Mouse (Mus musculus): ENCODE data around the gene Foxf1.

Gene Foxf1

DNA sequence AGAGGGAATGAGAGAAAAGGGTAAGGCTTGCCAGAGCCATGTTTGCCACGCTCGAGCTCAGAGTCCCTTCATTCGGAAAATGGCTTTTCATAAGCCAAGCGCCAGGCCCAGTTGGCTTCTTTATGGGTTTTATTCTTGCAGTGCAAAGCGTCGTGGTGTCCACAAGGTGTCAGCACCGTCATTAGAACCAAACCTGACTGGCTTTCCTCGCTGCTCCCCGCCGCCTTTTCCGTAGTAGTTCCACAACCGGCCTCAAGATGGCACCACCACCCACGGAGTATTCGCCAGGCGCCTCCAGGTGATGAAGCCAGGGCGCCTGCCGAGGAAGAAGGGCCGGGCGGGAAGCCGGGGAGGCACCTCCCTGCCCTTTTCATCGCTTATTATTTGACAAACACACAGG, 29.1 kb downstream of the Foxf1 start:
- DNase-seq (ENCODE audit: low spot score in 2 of 2): peak; percentile 98

DNA sequence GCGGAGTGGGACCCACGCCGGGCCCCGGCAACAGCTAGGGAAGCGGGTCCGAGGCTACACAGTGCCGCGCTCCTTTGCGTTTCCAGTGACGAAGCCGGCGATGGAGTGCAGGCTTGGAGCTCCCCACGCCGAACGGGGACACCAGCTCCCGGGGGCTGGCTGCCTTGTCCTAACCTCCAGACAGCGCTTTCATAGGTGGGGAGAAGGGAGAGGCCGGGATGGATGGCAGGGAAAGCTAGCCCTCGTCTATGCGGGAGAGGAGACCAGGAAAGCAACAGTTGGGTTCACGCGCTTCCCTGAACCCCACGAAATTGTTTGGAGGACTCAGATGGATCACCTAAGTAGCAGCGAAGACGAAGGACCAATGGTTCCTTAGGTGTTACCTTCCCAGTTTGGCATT, 30.9 kb downstream of the Foxf1 start:
- no peak for DNase-seq (ENCODE audit: low spot score in 2 of 2)

DNA sequence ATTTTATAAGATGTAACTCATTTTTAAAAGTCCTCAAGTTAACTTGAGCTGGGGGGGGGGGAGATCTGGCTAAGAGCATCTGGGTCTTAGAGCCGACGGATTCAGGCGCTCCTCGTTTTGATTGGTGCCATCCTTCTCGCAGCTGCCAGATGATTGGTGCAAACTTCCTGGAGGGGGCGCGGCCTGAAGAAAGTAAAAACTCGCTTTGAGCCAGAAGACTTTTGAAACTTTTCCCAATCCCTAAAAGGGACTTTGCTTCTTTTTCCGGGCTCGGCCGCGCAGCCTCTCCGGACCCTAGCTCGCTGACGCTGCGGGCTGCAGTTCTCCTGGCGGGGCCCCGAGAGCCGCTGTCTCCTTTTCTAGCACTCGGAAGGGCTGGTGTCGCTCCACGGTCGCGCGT, 31.8 kb downstream of the Foxf1 start, which contains the start of gene Foxc2:
Gene Foxc2, plus strand, starts transcription at position 224 of the 400 bp plus-strand sequence.
- DNase-seq (ENCODE audit: low spot score in 2 of 2): peak in 1 of 2 experiments; percentile 52

DNA sequence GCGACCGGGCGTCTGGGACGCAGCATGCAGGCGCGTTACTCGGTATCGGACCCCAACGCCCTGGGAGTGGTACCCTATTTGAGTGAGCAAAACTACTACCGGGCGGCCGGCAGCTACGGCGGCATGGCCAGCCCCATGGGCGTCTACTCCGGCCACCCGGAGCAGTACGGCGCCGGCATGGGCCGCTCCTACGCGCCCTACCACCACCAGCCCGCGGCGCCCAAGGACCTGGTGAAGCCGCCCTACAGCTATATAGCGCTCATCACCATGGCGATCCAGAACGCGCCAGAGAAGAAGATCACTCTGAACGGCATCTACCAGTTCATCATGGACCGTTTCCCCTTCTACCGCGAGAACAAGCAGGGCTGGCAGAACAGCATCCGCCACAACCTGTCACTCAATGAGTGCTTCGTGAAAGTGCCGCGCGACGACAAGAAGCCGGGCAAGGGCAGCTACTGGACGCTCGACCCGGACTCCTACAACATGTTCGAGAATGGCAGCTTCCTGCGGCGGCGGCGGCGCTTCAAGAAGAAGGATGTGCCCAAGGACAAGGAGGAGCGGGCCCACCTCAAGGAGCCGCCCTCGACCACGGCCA, 32.5 kb downstream of the Foxf1 start:
- DNase-seq (ENCODE audit: low spot score in 2 of 2): no peak

DNA sequence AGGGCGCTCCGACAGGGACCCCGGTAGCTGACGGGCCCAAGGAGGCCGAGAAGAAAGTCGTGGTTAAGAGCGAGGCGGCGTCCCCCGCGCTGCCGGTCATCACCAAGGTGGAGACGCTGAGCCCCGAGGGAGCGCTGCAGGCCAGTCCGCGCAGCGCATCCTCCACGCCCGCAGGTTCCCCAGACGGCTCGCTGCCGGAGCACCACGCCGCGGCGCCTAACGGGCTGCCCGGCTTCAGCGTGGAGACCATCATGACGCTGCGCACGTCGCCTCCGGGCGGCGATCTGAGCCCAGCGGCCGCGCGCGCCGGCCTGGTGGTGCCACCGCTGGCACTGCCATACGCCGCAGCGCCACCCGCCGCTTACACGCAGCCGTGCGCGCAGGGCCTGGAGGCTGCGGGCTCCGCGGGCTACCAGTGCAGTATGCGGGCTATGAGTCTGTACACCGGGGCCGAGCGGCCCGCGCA, 33.0 kb downstream of the Foxf1 start:
- no peak for DNase-seq (ENCODE audit: low spot score in 2 of 2)

DNA sequence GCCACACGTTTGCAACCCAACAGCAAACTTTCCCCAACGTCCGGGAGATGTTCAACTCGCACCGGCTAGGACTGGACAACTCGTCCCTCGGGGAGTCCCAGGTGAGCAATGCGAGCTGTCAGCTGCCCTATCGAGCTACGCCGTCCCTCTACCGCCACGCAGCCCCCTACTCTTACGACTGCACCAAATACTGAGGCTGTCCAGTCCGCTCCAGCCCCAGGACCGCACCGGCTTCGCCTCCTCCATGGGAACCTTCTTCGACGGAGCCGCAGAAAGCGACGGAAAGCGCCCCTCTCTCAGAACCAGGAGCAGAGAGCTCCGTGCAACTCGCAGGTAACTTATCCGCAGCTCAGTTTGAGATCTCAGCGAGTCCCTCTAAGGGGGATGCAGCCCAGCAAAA, 33.7 kb downstream of the Foxf1 start:
- no peak for DNase-seq (ENCODE audit: low spot score in 2 of 2)

DNA sequence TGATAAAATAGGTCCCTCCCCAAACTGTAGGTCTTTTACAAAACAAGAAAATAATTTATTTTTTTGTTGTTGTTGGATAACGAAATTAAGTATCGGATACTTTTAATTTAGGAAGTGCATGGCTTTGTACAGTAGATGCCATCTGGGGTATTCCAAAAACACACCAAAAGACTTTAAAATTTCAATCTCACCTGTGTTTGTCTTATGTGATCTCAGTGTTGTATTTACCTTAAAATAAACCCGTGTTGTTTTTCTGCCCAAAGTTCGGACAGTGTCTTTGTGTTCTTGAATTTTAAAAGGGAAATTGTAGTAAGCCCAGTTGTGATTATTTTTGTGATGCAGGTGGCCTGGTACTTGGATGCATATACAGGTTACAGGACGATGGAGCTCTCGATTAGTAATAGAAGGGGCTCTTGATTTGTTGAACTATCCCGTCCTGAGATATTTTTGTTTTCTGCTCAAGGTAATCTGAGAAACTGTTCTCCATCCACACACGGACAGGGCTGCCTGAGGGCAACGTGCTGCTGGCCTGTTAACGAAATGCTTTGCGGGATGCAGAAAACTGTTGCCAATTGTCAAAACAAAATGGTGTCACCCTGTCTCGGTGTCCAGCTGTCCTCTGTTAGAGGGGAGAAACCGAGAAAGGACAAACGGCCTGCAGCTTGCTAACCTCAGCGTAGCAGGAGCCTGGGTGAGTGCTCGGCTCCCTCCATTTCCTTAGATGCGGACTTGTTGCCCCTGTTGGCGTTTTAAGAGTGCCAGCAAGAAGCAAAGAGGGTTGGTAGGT, 34.6 kb downstream of the Foxf1 start:
- DNase-seq (ENCODE audit: low spot score in 2 of 2): no peak

DNA sequence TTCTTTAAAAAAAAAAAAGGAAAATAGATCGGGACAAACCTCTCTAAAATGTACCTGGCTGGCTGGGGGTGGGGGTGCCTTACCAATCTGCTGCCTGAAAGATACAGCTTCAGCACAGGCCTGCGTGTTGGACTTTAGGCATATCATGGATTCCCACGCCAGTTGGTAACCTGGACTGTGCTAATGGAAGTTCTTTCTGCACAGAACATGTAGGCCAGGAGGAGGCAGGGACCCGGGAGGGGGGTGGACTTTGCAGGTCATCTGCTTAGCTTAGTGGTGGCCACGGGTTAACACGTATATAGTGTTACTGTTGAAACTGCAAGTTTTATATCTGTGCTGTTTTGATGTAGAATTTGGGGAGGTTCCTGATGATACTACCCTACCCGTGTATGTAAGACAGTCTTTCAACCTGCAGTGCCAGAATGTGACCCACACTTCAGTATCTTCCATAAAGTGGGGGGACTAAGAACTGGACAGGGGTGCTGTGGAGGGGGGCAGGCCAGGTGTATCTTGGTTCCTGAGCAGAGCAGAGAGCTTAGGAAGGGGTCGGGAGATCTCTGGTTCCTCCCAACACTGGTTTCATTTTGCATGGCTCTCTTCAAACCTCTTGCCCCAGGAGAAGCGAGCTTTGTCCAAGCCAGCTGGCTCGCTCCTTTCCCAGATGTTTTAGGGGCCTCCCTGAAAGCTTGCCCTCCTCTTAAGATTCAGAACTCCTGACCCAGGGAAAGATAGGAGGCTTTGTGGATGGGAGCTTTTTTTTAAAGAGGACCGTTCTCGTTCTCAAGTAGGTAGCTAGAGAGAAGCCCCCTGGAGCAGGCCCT, 35.7 kb downstream of the Foxf1 start:
- DNase-seq (ENCODE audit: low spot score in 2 of 2): no peak

DNA sequence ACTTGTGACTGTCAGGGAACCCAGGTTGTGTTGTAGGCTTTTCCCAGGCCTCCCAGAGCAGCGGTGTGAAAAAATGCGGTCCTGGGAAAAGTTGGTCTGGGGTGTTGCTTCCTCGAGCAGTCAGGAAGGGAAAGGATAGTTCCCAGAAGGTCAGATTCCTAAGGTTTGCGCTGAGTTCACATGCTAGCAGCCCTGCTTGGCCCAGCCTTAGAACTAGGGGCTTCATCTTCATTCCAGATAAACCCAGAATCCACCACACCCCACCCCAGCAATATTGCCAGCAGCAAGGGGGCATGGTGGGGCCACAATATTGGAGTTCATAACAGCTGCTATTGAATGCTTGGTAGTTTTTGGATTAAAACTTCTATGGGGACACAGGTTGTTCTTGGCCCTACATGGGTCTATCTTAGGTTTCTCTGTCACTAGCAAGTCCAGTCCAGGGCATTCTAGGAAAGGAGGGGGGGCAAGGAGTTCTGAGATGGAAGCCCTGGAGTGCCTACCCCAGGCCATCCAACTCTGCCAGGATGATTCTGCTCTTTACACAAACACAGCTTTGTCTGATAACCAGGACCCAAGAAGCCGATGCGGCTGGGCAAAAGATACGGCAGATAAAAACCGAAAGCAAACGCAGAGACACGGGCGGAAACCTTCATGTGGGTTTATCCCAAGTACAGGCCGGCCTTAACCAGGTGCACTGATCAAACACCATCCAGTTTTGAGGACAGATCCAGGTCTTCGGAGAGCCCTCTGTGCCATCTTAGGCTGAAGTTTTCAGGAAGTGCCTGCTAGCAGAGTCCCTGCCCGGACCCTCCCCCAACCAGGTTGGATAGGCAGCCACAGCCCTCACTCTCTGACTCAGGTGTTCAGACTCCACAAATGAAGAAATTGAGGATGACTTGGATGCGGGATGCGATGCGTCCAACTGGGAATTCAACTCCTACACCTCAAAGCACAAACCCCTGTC, 36.6 kb downstream of the Foxf1 start:
- no peak for DNase-seq (ENCODE audit: low spot score in 2 of 2)

DNA sequence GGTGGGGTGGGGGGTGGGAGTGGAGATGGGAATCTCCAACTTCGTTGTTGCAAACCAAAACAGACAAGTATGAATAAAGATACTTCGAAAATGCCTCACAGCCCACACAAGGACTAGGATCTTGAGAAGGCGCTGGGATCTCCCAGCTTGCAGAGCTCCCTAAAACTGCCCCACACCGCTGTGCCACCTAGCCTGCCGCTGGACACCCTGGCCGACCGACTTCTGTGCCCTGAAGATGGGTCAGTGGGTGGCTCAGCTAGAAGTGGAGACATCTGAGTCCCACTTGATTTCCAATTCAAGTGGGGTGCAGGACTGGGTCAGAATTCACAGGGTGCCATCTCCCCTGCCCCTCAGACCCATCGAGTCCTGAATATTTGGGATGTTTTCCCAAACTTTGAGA, 37.5 kb downstream of the Foxf1 start:
- no peak for DNase-seq (ENCODE audit: low spot score in 2 of 2)

DNA sequence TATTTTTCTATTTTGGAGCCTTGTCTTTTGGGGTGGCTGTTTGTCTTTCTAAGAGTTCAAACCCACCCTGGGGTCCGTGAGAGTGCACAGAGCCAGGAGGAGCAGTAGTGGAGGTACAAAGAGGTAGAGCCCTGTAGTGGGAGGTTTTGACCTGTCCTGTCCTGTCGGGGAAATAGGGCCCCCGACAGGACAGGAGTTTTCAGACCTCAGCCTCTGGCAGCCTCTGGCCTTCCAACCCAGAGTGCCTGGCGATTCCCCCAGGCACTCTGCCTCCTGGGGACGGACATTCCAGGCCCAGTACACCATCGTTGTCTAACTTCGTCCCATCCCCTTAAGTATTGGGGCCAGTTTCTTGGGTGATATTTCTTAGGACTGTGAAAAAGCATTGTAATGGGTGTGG, 38.2 kb downstream of the Foxf1 start:
- no peak for DNase-seq (ENCODE audit: low spot score in 2 of 2)

DNA sequence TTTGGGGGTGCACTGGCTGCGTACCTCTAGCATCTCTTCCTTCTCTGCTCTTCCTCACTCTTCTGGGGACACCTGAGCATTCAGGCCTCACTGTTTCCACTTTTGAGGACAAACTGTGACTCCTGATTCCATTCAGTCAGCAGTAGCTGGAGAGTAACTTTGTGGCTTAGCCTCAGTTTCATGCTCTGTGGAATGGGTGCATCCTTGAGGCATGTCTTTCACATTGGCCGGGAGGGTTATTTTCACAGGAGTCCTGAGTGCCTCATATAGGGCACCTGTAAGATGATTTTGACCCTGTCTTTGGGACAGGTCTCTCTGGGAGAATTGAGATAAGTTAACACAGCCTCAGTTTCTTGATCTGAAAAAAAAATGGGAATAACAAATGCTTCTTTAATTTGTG, 38.9 kb downstream of the Foxf1 start:
- DNase-seq (ENCODE audit: low spot score in 2 of 2): no peak

DNA sequence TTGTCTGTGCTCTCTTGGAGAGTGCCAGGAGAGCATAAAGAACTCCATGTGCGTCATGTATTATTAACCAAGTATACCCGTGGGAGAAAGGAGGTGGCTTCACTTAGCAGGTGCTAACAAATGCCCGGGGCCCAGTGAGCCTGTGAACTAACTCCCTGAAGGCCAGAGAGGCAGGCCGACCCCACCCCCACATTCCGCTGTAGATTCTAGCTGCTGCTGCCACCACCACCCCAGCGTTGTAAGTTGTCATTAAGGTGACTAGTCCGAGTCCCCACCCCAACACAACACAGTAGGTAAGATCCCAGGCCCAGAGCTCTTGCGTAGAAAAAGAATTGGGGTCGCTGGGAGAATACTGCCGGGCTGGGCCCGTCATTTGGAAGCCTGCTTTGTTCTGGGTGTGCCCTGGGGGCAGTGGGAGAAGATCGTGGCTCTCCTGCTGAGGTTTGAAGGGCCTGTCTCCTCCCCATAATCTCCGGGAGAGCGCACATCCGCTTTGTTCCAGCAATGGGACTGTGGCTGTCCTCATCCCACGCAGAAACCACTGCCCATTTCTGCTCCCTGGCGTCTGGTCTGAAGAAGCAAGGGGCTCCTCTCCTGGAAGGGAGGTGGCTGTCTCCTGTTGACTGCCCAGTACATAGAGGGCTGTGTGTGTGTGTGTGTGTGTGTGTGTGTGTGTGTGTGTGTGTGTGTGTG, 40.5 kb downstream of the Foxf1 start:
- no peak for DNase-seq (ENCODE audit: low spot score in 2 of 2)

DNA sequence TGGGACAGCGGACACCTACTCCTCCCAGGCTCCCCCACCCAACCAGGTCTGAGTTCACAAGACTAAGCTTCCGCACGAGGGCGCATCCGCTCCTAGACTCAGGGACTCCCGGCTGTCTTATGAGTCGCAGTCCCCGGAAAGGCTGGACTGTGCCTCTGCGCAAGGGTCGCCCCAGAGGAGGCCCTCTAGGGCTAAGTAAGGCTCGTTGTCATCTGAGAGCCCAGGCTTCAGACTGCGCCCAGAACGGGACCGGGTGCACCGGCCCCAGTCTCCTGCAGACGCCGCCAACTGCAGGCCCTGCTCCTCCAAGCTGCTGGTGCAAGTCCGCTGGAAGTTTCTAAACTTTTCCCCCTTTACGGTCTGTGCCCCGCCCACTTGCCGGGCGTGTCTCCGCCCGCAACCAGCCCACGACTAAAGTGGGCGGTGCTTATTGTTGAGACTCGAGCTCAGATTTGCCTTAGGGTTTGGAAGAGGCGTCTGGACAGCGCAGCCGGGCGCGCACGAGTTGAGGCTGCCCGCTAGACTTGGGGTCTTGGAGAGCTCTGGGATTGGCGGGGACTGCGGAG, 41.2 kb downstream of the Foxf1 start:
- DNase-seq (ENCODE audit: low spot score in 2 of 2): peak; percentile 40 to 44

DNA sequence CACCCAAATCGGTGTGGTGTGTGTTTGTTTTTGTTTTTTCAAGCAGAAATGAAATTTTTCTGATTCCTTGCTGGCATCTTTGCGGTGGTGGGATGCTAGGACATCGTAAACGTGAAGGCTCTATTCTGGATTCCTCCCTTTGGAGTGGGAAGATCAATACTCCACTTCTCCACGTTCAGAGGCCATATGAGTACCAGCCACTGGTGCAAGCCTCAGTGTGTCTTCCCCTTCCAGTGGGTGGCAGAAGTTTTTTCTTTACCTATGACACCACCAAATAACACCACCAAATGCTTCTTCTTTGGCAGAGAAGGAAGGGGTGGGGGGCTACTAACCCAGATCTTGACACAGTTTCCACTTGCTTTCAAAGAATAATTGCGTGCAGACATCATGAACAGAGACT, 42.0 kb downstream of the Foxf1 start:
- DNase-seq (ENCODE audit: low spot score in 2 of 2): no peak

DNA sequence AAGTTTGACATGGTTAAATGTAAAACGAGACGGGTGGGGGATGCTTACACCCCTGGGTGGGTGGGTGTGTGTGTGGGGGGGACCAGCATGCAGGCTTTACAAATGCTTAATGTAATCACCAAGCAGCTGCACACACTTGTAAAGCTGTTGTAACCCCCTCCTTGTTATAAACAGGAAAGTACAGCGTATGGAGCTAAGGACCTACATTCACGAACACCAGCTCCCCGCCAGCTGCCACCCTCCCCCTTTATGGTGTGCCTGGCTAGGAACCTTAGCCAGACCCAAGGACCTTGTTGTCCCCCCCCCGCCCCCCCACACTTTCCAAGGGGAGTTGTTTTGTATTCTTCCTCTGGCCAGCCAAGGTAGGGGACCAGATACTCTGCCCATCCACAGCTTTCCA, 42.5 kb downstream of the Foxf1 start:
- DNase-seq (ENCODE audit: low spot score in 2 of 2): no peak

DNA sequence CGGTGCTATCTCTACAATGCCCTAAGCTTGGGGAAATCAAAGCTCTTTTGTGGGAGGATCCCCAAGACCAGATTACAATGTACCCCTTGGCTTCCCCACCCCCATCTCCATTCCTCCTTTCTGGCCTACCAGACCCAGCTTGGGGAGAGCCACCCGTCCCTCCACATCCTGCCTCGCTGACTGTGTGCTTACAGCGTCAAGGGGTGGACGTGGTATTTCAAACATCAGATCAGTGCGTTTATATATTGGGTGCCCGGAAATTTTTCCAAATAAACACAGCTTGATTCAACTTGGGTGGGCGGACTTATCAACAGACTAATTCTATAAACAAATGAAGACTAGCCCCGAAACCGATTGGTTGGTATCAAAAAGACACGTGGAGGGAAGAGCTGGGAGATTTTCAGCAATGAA, 43.1 kb downstream of the Foxf1 start:
- no peak for DNase-seq (ENCODE audit: low spot score in 2 of 2)

DNA sequence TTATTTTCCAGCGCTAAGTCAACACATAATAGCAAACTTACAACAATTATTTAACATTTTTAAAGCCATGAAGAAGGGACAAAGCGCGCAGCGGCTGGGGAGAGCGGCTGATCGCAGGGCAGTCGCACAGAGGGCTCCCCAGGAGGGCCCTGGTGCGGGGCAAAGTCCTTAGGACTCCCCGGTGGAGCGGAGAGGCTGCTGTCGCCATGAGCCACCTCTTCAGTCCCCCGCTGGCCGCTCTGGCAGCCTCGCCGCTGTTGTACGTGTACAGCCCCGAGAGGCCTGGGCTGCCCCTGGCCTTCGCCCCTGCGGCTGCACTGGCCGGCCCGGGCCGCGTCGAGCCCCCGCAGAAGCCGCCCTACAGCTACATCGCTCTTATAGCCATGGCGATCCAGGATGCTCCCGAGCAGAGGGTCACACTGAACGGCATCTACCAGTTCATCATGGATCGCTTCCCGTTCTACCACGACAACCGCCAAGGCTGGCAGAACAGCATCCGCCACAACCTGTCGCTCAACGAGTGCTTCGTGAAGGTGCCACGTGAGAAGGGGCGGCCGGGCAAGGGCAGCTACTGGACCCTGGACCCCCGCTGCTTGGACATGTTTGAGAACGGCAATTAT, 43.7 kb downstream of the Foxf1 start, which contains the start of gene Foxl1:
Gene Foxl1, plus strand, starts transcription at position 185 of the 620 bp plus-strand sequence.
- no peak for DNase-seq (ENCODE audit: low spot score in 2 of 2)

DNA sequence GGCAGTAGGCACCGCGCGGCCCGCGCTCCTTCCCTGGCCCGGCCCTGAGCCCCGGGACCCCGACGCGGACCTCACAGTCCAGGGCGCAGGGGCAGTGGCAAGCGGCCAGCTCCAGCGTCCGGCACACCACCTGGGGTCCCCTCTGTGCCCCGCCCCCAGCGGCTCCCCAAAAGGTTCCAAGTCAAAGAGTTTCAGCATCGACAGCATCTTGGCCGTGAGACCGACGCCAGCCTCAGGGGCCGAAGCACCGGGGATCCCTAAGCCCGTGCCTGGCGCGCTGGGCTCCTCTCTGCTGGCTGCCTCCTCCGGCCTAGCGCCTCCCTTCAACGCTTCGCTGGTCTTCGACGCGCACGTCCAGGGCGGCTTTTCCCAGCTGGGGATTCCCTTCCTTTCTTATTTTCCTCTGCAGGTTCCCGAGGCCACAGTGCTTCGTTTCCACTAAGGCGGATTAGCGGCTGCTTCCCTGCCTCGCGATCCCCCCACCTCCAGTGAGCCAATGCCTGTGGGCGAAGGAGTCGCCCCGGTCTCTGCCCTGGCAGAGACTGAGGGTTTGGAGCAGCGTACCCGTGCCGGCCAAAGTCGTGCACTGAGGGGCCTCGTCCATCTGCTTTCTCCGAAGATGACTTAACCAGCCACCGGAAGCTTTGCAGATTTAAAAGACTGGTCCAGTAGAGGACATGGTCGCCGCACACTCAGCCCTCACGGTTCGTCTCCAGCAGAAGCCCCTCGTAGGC, 44.5 kb downstream of the Foxf1 start:
- DNase-seq (ENCODE audit: low spot score in 2 of 2): no peak

Data from frontal cortex, postnatal 36 days (tissue).